Mouse (Mus musculus) brain, adult 10 weeks (tissue): Measurements from ENCODE around the gene Txndc5. TPM values are rescaled to one million over a fixed set of nuclear protein-coding genes. Genes with fewer than 3 reads are reported as not detected.

Experiments
- polyA plus RNA-seq: library from polyadenylated mRNA; stranded (reverse); fragments of 350-450 nt; fragmentation: Illumina TruSeq; extraction: RNeasy Lipid Tissue Mini Kit (QIAGEN cat#74804); gene quantifications from one replicate; pipeline ENCODE4 v1.2.3, GENCODE M21; 2015; ENCODE audit warnings: low read depth, low replicate concordance

The Txndc5 gene
- polyA plus RNA-seq, result 47.8 TPM

DNA sequence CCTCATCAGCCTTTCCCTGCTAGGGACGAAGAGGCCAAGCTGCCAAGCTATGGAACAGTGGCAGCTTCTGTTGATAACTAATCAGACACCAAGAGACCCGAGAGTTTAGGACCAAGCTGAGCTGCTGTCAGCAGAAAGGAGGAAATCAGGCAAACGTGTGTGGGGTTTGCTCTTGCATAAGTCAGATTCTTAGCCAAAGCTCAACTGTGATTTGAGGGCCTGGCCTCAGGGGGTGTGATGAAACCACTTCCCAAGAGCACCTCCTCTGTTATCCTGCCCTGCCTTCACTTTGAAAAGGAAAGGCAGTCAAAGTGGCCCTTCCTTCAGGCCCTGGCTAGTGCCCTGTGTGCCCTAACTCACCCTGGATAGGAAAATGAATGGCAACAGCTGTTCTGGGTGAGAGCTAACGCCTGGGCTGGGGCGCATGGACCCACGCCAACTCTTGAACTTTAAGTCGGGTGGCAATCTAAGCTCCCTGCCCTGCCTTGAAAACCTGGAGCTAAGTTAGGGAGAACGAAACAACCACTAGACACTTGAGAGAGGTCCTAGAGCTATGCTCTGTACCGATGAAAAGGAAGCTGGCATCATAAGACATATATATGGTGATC lies at the start of gene Txndc5:
Gene Txndc5 (minus strand): TSS at position 138 of the 608 bp plus-strand sequence.

Other genes with a start within 250 kb of the Txndc5 start
- gene Bmp6, start 183.7 kb downstream of the Txndc5 start, polyA plus RNA-seq, result 5.1 TPM
- gene Bloc1s5, start 106.3 kb upstream of the Txndc5 start, polyA plus RNA-seq, result 9.7 TPM
- 36.9 TPM for gene Eef1e1, start 130.2 kb upstream of the Txndc5 start, polyA plus RNA-seq